Mouse (Mus musculus): Measurements from ENCODE around the gene Snrpa1. TPM values are rescaled to one million over a fixed set of nuclear protein-coding genes. Genes with fewer than 3 reads are reported as not detected.
"Not testable (repeated sequence)": the region's sequence is repeated elsewhere in the genome, so short reads cannot be mapped to it uniquely, and the experiment has no call there.

The Snrpa1 gene
- polyA plus RNA-seq, 1 experiment from 2014 or later: 213 TPM

- Histone ChIP-seq H3K4me2 (replicated peaks) (no peak overlapping the region), H3K36me3 (no peaks in the 10 kb centered on the region), H3K27ac (no peak overlapping the region), H3K4me1 (peaks cover 21% of the 10 kb centered on the region), H3K9me3 (no peaks in the 10 kb centered on the region), H3K27me3 (no peaks in the 10 kb centered on the region; the same call in 1 of the 2 replicates), H3K4me3 (no peak overlapping the region), H3K9ac (no peak overlapping the region)
- ATAC-seq (ENCODE audit: insufficient number of reproducible peaks, insufficient read depth, low FRiP score, low TSS enrichment): no peak
- 37% methylated on average over 17 of the region's 17 CpGs for WGBS
These were observed 11.6 kb upstream of the Snrpa1 start for GRCm38 (mm10) chr7:66046921-66047918.

- Histone ChIP-seq H3K27me3 (no peaks in the 10 kb centered on the region; the same call in 1 of the 2 replicates), H3K36me3 (no peaks in the 10 kb centered on the region), H3K4me1 (peaks cover 21% of the 10 kb centered on the region), H3K4me3 (no peak overlapping the region), H3K9me3 (no peaks in the 10 kb centered on the region), H3K27ac (no peak overlapping the region), H3K9ac (no peak overlapping the region), H3K4me2 (replicated peaks) (no peak overlapping the region)
- ATAC-seq (ENCODE audit: insufficient number of reproducible peaks, insufficient read depth, low FRiP score, low TSS enrichment): no peak
- 54% methylated on average over 4 of the region's 4 CpGs for WGBS
These were observed 10.8 kb upstream of the Snrpa1 start for GRCm38 (mm10) chr7:66047975-66048374.

GRCm38 (mm10) chr7:66048446-66049230 lies 10.2 kb upstream of the Snrpa1 start:
- Histone ChIP-seq H3K9me3 (no peaks in the 10 kb centered on the region), H3K4me1 (peaks cover 21% of the 10 kb centered on the region), H3K27ac (no peak overlapping the region), H3K9ac (no peak overlapping the region), H3K4me3 (no peak overlapping the region), H3K36me3 (no peaks in the 10 kb centered on the region), H3K27me3 (no peaks in the 10 kb centered on the region; the same call in 1 of the 2 replicates), H3K4me2 (replicated peaks) (no peak overlapping the region)
- no peak for ATAC-seq (ENCODE audit: insufficient number of reproducible peaks, insufficient read depth, low FRiP score, low TSS enrichment)
- 82% methylated on average over 12 of the region's 12 CpGs for WGBS

- no peaks in the 10 kb centered on the region for H3K4me1 ChIP-seq
- no peaks in the 10 kb centered on the region for H3K36me3 ChIP-seq
- 82% methylated on average over 4 of the region's 4 CpGs for WGBS
- no peak overlapping the region for H3K27ac ChIP-seq
- ATAC-seq (ENCODE audit: insufficient number of reproducible peaks, insufficient read depth, low FRiP score, low TSS enrichment): no peak
- no peaks in the 10 kb centered on the region for H3K27me3 ChIP-seq
- H3K9me3 ChIP-seq: no peaks in the 10 kb centered on the region
- no peak overlapping the region for H3K4me3 ChIP-seq
- no peak overlapping the region for H3K4me2 ChIP-seq (replicated peaks)
- H3K9ac ChIP-seq: no peak overlapping the region
These were observed 4.8 kb upstream of the Snrpa1 start for GRCm38 (mm10) chr7:66053946-66054483.

- not testable (repeated sequence) for ATAC-seq (ENCODE audit: insufficient number of reproducible peaks, insufficient read depth, low FRiP score, low TSS enrichment); H3K4me2 ChIP-seq (replicated peaks); H3K9me3 ChIP-seq; H3K36me3 ChIP-seq; H3K27me3 ChIP-seq; H3K4me3 ChIP-seq; H3K27ac ChIP-seq; H3K9ac ChIP-seq; H3K4me1 ChIP-seq
- 13% methylated on average over 2 of the region's 2 CpGs for WGBS
These were observed 3.4 kb upstream of the Snrpa1 start for GRCm38 (mm10) chr7:66055356-66055755.

- no peaks in the 10 kb centered on the region for H3K27me3 ChIP-seq
- peaks cover 25% of the 10 kb centered on the region for H3K36me3 ChIP-seq
- WGBS: under 1% methylated on average over 64 of the region's 64 CpGs
- H3K4me3 ChIP-seq: peak overlapping the region; percentile 90
- H3K27ac ChIP-seq: peak overlapping the region; percentile 76
- H3K9ac ChIP-seq: peak overlapping the region; percentile 94
- H3K4me1 ChIP-seq: peaks cover 11% of the 10 kb centered on the region; the same call in 1 of the 2 replicates
- H3K4me2 ChIP-seq (replicated peaks): peak overlapping the region; percentile 83
- H3K9me3 ChIP-seq: no peaks in the 10 kb centered on the region
- ATAC-seq (ENCODE audit: insufficient number of reproducible peaks, insufficient read depth, low FRiP score, low TSS enrichment): peak; percentile 92
These were observed 1.5 kb downstream of the Snrpa1 start for GRCm38 (mm10) chr7:66060066-66060956.

- peaks cover 26% of the 10 kb centered on the region for H3K36me3 ChIP-seq
- ATAC-seq (ENCODE audit: insufficient number of reproducible peaks, insufficient read depth, low FRiP score, low TSS enrichment): no peak
- no peaks in the 10 kb centered on the region for H3K9me3 ChIP-seq
- peak overlapping the region; percentile 83 for H3K4me2 ChIP-seq (replicated peaks)
- no peak overlapping the region for H3K27ac ChIP-seq
- H3K27me3 ChIP-seq: no peaks in the 10 kb centered on the region
- peak overlapping the region; percentile 94 for H3K9ac ChIP-seq
- 1% methylated on average over 14 of the region's 14 CpGs for WGBS
- H3K4me3 ChIP-seq: peak overlapping the region; percentile 90
- H3K4me1 ChIP-seq: peaks cover 11% of the 10 kb centered on the region; the same call in 1 of the 2 replicates
These were observed 2.3 kb downstream of the Snrpa1 start for GRCm38 (mm10) chr7:66061057-66061456.

GRCm38 (mm10) chr7:66076411-66076810 lies 17.6 kb downstream of the Snrpa1 start:
- peaks cover 53% of the 10 kb centered on the region for H3K36me3 ChIP-seq

GRCm38 (mm10) chr7:66079364-66080230 lies 20.8 kb downstream of the Snrpa1 start, which contains the start of gene Selenos:
TSS of gene Selenos (plus strand) at chr7:66079649.
- H3K9me3 ChIP-seq: no peaks in the 10 kb centered on the region
- WGBS: under 1% methylated on average over 65 of the region's 65 CpGs
- peak within 1 kb of the TSS; percentile 77 for H3K9ac ChIP-seq
- peak within 1 kb of the TSS; percentile 94 for H3K4me3 ChIP-seq
- peak; percentile 99 for ATAC-seq (ENCODE audit: insufficient number of reproducible peaks, insufficient read depth, low FRiP score, low TSS enrichment)
- H3K4me2 ChIP-seq (replicated peaks): peak within 1 kb of the TSS; percentile 69
- peak within 1 kb of the TSS; percentile 78 for H3K27ac ChIP-seq
- H3K4me1 ChIP-seq: peaks cover 18% of the 10 kb centered on the region
- H3K27me3 ChIP-seq: no peaks in the 10 kb centered on the region
- H3K36me3 ChIP-seq: peaks cover 48% of the 10 kb centered on the region

More at GRCm38 (mm10) chr7:66076411-66076810, 17.6 kb downstream of the Snrpa1 start:
- Histone ChIP-seq H3K4me3 (no peak overlapping the region), H3K27ac (no peak overlapping the region), H3K9ac (no peak overlapping the region), H3K9me3 (no peaks in the 10 kb centered on the region), H3K27me3 (no peaks in the 10 kb centered on the region), H3K4me2 (replicated peaks) (no peak overlapping the region), H3K4me1 (peaks cover 12% of the 10 kb centered on the region)
- WGBS: 94% methylated on average over 2 of the region's 2 CpGs
- ATAC-seq (ENCODE audit: insufficient number of reproducible peaks, insufficient read depth, low FRiP score, low TSS enrichment): no peak

GRCm38 (mm10) chr7:66080231-66080613 lies 21.4 kb downstream of the Snrpa1 start:
- H3K9me3 ChIP-seq: no peaks in the 10 kb centered on the region
- H3K4me2 ChIP-seq (replicated peaks): peak overlapping the region; percentile 69
- H3K9ac ChIP-seq: peak overlapping the region; percentile 77
- WGBS: 35% methylated on average over 5 of the region's 5 CpGs
- no peak for ATAC-seq (ENCODE audit: insufficient number of reproducible peaks, insufficient read depth, low FRiP score, low TSS enrichment)
- H3K27me3 ChIP-seq: no peaks in the 10 kb centered on the region
- H3K4me1 ChIP-seq: peaks cover 18% of the 10 kb centered on the region
- no peak overlapping the region for H3K27ac ChIP-seq
- H3K36me3 ChIP-seq: peaks cover 48% of the 10 kb centered on the region
- peak overlapping the region; percentile 94 for H3K4me3 ChIP-seq

All from embryonic facial prominence, embryonic 12.5 days (tissue).